Mouse (Mus musculus): ENCODE results near the gene Map4. TPM values are rescaled to one million over a fixed set of nuclear protein-coding genes. Genes with fewer than 3 reads are reported as not detected.

Map4 gene
- total and polyA plus RNA-seq, 3 experiments: 14.4 to 45.8 (median 28.9) TPM

GRCm38 (mm10) chr9:109917931-109918330 is 13.3 kb upstream of the Map4 start:
- Histone ChIP-seq H3K4me1 (ENCODE audit: control insufficient read depth in 1 of 2, insufficient read depth in 2 of 2) (peaks cover 0 to 17% of the 10 kb centered on the region in 2 experiments; a peak in 3 of 4 replicates), H3K4me3 (replicated peaks in 1 of 3; ENCODE audit: low read depth in 2 of 3, low read length in 2 of 3, poor library complexity in 1 of 3) (no peak overlapping the region), H3K4me2 (ENCODE audit: insufficient read depth, low read depth, poor library complexity, severe bottlenecking) (no peak overlapping the region), H3K9ac (ENCODE audit: insufficient read depth, low read depth) (no peak overlapping the region), H3K79me2 (replicated peaks; ENCODE audit: control insufficient read depth, extremely low read depth, insufficient read depth, poor library complexity, severe bottlenecking) (no peaks in the 10 kb centered on the region), H3K27me3 (replicated peaks) (no peaks in the 10 kb centered on the region), H3K27ac (ENCODE audit: insufficient read depth, low read depth) (no peak overlapping the region), H3K36me3 (replicated peaks in 1 of 2; ENCODE audit: control insufficient read depth in 1 of 2, insufficient read depth in 1 of 2, low read length in 1 of 2) (no peaks in the 10 kb centered on the region), H3K9me3 (replicated peaks; ENCODE audit: low read length) (no peaks in the 10 kb centered on the region)
- in situ Hi-C loops (cut with MboI; ENCODE audit: low pct_ligation_motif_present, low pct_unique_long_range_greater_than_20kb, low sequenced_read_pairs): no loop called here
- dilution Hi-C loops (cut with MboI; ENCODE audit: extremely low pct_ligation_motif_present, extremely low pct_unique_long_range_greater_than_20kb, low sequenced_read_pairs): no loop called here
- TF ChIP-seq KAT2A (IDR thresholded peaks at IDR 0.05; ENCODE audit: insufficient replicate concordance, low read length): no peak
- TF ChIP-seq TCF12 (IDR thresholded peaks at IDR 0.05; ENCODE audit: low read depth, low read length): no peak
- TF ChIP-seq USF2 (conservative IDR thresholded peaks at IDR 0.05; ENCODE audit: low read depth, low read length): no peak
- TF ChIP-seq BHLHE40 (IDR thresholded peaks at IDR 0.05; ENCODE audit: low read depth, low read length): no peak
- DNase-seq (ENCODE audit: extremely low read depth): no peak

GRCm38 (mm10) chr9:109929131-109929530 is 2.1 kb upstream of the Map4 start:
- no peak overlapping the region for H3K9ac ChIP-seq (ENCODE audit: insufficient read depth, low read depth)
- H3K79me2 ChIP-seq (replicated peaks; ENCODE audit: control insufficient read depth, extremely low read depth, insufficient read depth, poor library complexity, severe bottlenecking): peaks cover 18% of the 10 kb centered on the region
- dilution Hi-C loops (cut with MboI; ENCODE audit: extremely low pct_ligation_motif_present, extremely low pct_unique_long_range_greater_than_20kb, low sequenced_read_pairs): no loop called here
- no peak for TF ChIP-seq TBP (conservative IDR thresholded peaks at IDR 0.05; ENCODE audit: low read depth, low read length)
- TF ChIP-seq MAFK (IDR thresholded peaks at IDR 0.05; ENCODE audit: insufficient replicate concordance, low read length): no peak
- TF ChIP-seq HCFC1 (IDR thresholded peaks at IDR 0.05; ENCODE audit: low read depth, low read length): no peak
- TF ChIP-seq E2F4 (IDR thresholded peaks at IDR 0.05; ENCODE audit: insufficient replicate concordance, low read depth, low read length): no peak
- no peak for TF ChIP-seq USF1 (IDR thresholded peaks at IDR 0.05; ENCODE audit: low read depth, low read length)
- no peak for TF ChIP-seq BHLHE40 (IDR thresholded peaks at IDR 0.05; ENCODE audit: low read depth, low read length)
- no peak for TF ChIP-seq NRF1 (IDR thresholded peaks at IDR 0.05; ENCODE audit: low read depth, low read length)
- no peak for TF ChIP-seq ZNF384 (IDR thresholded peaks at IDR 0.05; ENCODE audit: low read depth, low read length)
- TF ChIP-seq ETS1 (conservative IDR thresholded peaks at IDR 0.05; ENCODE audit: low read depth, low read length): no peak
- no peak for TF ChIP-seq POLR2AphosphoS2 (IDR thresholded peaks at IDR 0.05; ENCODE audit: low read depth, low read length)
- TF ChIP-seq MXI1 (IDR thresholded peaks at IDR 0.05; ENCODE audit: low read depth, low read length): no peak
- TF ChIP-seq EP300 (IDR thresholded peaks at IDR 0.05; ENCODE audit: low read length): no peak
- no peak for TF ChIP-seq CTCF (conservative IDR thresholded peaks at IDR 0.05 in 1 of 2, IDR thresholded peaks at IDR 0.05 in 1 of 2; ENCODE audit: low read depth in 2 of 2, low read length in 2 of 2)
- TF ChIP-seq PAX5 (IDR thresholded peaks at IDR 0.05; ENCODE audit: low read length): no peak
- no peak for TF ChIP-seq CHD2 (IDR thresholded peaks at IDR 0.05; ENCODE audit: low read length)
- no peak for TF ChIP-seq ELF1 (IDR thresholded peaks at IDR 0.05; ENCODE audit: low read depth, low read length)
- TF ChIP-seq UBTF (IDR thresholded peaks at IDR 0.05; ENCODE audit: low read depth, low read length): no peak
- no peak overlapping the region for H3K27ac ChIP-seq (ENCODE audit: insufficient read depth, low read depth)
- no peak overlapping the region for H3K4me2 ChIP-seq (ENCODE audit: insufficient read depth, low read depth, poor library complexity, severe bottlenecking)
- no peak for DNase-seq (ENCODE audit: extremely low read depth)
- no peaks in the 10 kb centered on the region for H3K27me3 ChIP-seq (replicated peaks)
- H3K4me3 ChIP-seq (replicated peaks in 1 of 3; ENCODE audit: low read depth in 2 of 3, low read length in 2 of 3, poor library complexity in 1 of 3): no peak overlapping the region
- H3K9me3 ChIP-seq (replicated peaks; ENCODE audit: low read length): no peaks in the 10 kb centered on the region
- no peaks in the 10 kb centered on the region for H3K36me3 ChIP-seq (replicated peaks in 1 of 2; ENCODE audit: control insufficient read depth in 1 of 2, insufficient read depth in 1 of 2, low read length in 1 of 2)
- peaks cover 2 to 22% of the 10 kb centered on the region in 2 experiments; a peak in 2 of 4 replicates for H3K4me1 ChIP-seq (ENCODE audit: control insufficient read depth in 1 of 2, insufficient read depth in 2 of 2)
- in situ Hi-C loops (cut with MboI; ENCODE audit: low pct_ligation_motif_present, low pct_unique_long_range_greater_than_20kb, low sequenced_read_pairs): no loop called here

Measured in CH12.LX (cell line).